Mouse (Mus musculus): ENCODE measurements around the gene Khk. TPM values are rescaled to one million over a fixed set of nuclear protein-coding genes. Genes with fewer than 3 reads are reported as not detected.

The Khk gene
- polyA plus RNA-seq, 1 experiment from 2014 or later, result 9.2 TPM

DNA sequence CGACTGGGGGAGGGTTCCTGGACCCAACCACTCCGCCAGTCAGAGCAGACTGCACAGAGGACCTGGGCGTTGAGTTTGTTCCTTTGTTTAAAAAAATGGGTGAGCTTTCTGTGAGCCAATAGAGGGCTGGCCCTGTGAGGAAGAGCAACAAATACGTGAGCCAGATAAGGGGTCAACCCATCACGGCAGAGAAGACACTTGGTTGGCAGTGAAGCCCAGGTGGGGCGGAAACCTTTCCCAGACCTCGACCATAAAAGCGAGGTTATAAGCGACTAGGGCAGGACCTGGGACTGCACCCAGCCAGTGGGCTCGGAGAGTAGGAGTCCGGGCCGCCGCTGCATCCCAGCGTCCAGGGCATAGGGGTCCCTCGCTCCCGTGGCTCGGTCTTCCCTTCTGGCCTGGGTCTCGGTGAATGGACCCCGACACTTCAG lies 33.9 kb upstream of the Khk start:
- H3K9me3 ChIP-seq (replicated peaks; ENCODE audit: control insufficient read depth, low read length), result no peaks in the 10 kb centered on the region
- peak; percentile 82 for DNase-seq (ENCODE audit: low spot score)
- no peaks in the 10 kb centered on the region for H3K27me3 ChIP-seq (ENCODE audit: control insufficient read depth, insufficient read depth, low read length)
- peak overlapping the region; percentile 85 for H3K27ac ChIP-seq (replicated peaks; ENCODE audit: low read depth, low read length)
- no peaks in the 10 kb centered on the region; the same call in 1 of the 2 replicates for H3K36me3 ChIP-seq (replicated peaks; ENCODE audit: control insufficient read depth, insufficient read depth, low read depth, low read length)
- peak overlapping the region; percentile 70 for H3K4me3 ChIP-seq (ENCODE audit: low read depth, low read length)
- peak overlapping the region; percentile 85 for H3K4me2 ChIP-seq (ENCODE audit: low read depth, low read length)
- H3K9ac ChIP-seq (replicated peaks; ENCODE audit: low read length), result peak overlapping the region; percentile 60
- under 1% methylated on average over 19 of the region's 19 CpGs for WGBS
- peaks cover 2% of the 10 kb centered on the region; the same call in 1 of the 2 replicates for H3K4me1 ChIP-seq (ENCODE audit: control insufficient read depth, insufficient read depth, low read length)
- peak; percentile 61 for ATAC-seq (replicated peaks; ENCODE audit: insufficient number of reproducible peaks, low FRiP score, low TSS enrichment, low read depth)

- ATAC-seq (replicated peaks; ENCODE audit: insufficient number of reproducible peaks, low FRiP score, low TSS enrichment, low read depth), result peak; percentile 83
Measured at GRCm38 (mm10) chr5:30887858-30888336, 33.3 kb upstream of the Khk start.

GRCm38 (mm10) chr5:30888337-30889087 lies 32.7 kb upstream of the Khk start, which contains the start of gene Agbl5:
TSS of gene Agbl5 (plus strand) at chr5:30888694.
- Histone ChIP-seq H3K36me3 (replicated peaks; ENCODE audit: control insufficient read depth, insufficient read depth, low read depth, low read length) (no peaks in the 10 kb centered on the region; the same call in 1 of the 2 replicates), H3K9me3 (replicated peaks; ENCODE audit: control insufficient read depth, low read length) (no peaks in the 10 kb centered on the region), H3K4me3 (ENCODE audit: low read depth, low read length) (peak within 1 kb of the TSS; percentile 70), H3K4me1 (ENCODE audit: control insufficient read depth, insufficient read depth, low read length) (peaks cover 2% of the 10 kb centered on the region; the same call in 1 of the 2 replicates), H3K4me2 (ENCODE audit: low read depth, low read length) (peak within 1 kb of the TSS; percentile 85), H3K27me3 (ENCODE audit: control insufficient read depth, insufficient read depth, low read length) (no peaks in the 10 kb centered on the region), H3K27ac (replicated peaks; ENCODE audit: low read depth, low read length) (peak within 1 kb of the TSS; percentile 92), H3K9ac (replicated peaks; ENCODE audit: low read length) (peak within 1 kb of the TSS; percentile 85)
- under 1% methylated on average over 42 of the region's 42 CpGs for WGBS
- DNase-seq (ENCODE audit: low spot score), result peak; percentile 95
- ATAC-seq (replicated peaks; ENCODE audit: insufficient number of reproducible peaks, low FRiP score, low TSS enrichment, low read depth), result peak; percentile 90

More at GRCm38 (mm10) chr5:30887858-30888336, 33.3 kb upstream of the Khk start:
- Histone ChIP-seq H3K4me2 (ENCODE audit: low read depth, low read length) (peak overlapping the region; percentile 85), H3K27ac (replicated peaks; ENCODE audit: low read depth, low read length) (peak overlapping the region; percentile 92), H3K4me3 (ENCODE audit: low read depth, low read length) (peak overlapping the region; percentile 70), H3K9ac (replicated peaks; ENCODE audit: low read length) (peak overlapping the region; percentile 60), H3K9me3 (replicated peaks; ENCODE audit: control insufficient read depth, low read length) (no peaks in the 10 kb centered on the region), H3K4me1 (ENCODE audit: control insufficient read depth, insufficient read depth, low read length) (peaks cover 2% of the 10 kb centered on the region; the same call in 1 of the 2 replicates), H3K36me3 (replicated peaks; ENCODE audit: control insufficient read depth, insufficient read depth, low read depth, low read length) (no peaks in the 10 kb centered on the region; the same call in 1 of the 2 replicates), H3K27me3 (ENCODE audit: control insufficient read depth, insufficient read depth, low read length) (no peaks in the 10 kb centered on the region)
- peak; percentile 98 for DNase-seq (ENCODE audit: low spot score)
- under 1% methylated on average over 28 of the region's 28 CpGs for WGBS

GRCm38 (mm10) chr5:30889088-30889754 lies 32.0 kb upstream of the Khk start:
- no peaks in the 10 kb centered on the region for H3K27me3 ChIP-seq (ENCODE audit: control insufficient read depth, insufficient read depth, low read length)
- H3K27ac ChIP-seq (replicated peaks; ENCODE audit: low read depth, low read length), result peak overlapping the region; percentile 92
- no peaks in the 10 kb centered on the region; the same call in 1 of the 2 replicates for H3K36me3 ChIP-seq (replicated peaks; ENCODE audit: control insufficient read depth, insufficient read depth, low read depth, low read length)
- H3K9ac ChIP-seq (replicated peaks; ENCODE audit: low read length), result peak overlapping the region; percentile 85
- peak overlapping the region; percentile 85 for H3K4me2 ChIP-seq (ENCODE audit: low read depth, low read length)
- H3K9me3 ChIP-seq (replicated peaks; ENCODE audit: control insufficient read depth, low read length), result no peaks in the 10 kb centered on the region
- DNase-seq (ENCODE audit: low spot score) (peak; percentile 78), ATAC-seq (replicated peaks; ENCODE audit: insufficient number of reproducible peaks, low FRiP score, low TSS enrichment, low read depth) (peak; percentile 9)
- H3K4me1 ChIP-seq (ENCODE audit: control insufficient read depth, insufficient read depth, low read length), result peaks cover 2% of the 10 kb centered on the region; the same call in 1 of the 2 replicates
- H3K4me3 ChIP-seq (ENCODE audit: low read depth, low read length), result peak overlapping the region; percentile 70
- 2% methylated on average over 35 of the region's 42 CpGs for whole genome bisulfite sequencing

- Histone ChIP-seq H3K9me3 (replicated peaks; ENCODE audit: control insufficient read depth, low read length) (no peaks in the 10 kb centered on the region), H3K27ac (replicated peaks; ENCODE audit: low read depth, low read length) (peak overlapping the region; percentile 38; the same call in 1 of the 2 replicates), H3K4me2 (ENCODE audit: low read depth, low read length) (peak overlapping the region; percentile 85), H3K4me1 (ENCODE audit: control insufficient read depth, insufficient read depth, low read length) (peaks cover 2% of the 10 kb centered on the region; the same call in 1 of the 2 replicates), H3K9ac (replicated peaks; ENCODE audit: low read length) (peak overlapping the region; percentile 85), H3K4me3 (ENCODE audit: low read depth, low read length) (peak overlapping the region; percentile 70; the same call in 1 of the 2 replicates), H3K27me3 (ENCODE audit: control insufficient read depth, insufficient read depth, low read length) (no peaks in the 10 kb centered on the region), H3K36me3 (replicated peaks; ENCODE audit: control insufficient read depth, insufficient read depth, low read depth, low read length) (peaks cover under 1% of the 10 kb centered on the region)
- ATAC-seq (replicated peaks; ENCODE audit: insufficient number of reproducible peaks, low FRiP score, low TSS enrichment, low read depth) (no peak), DNase-seq (ENCODE audit: low spot score) (no peak)
- 75% methylated on average over 7 of the region's 7 CpGs for WGBS
Measured at GRCm38 (mm10) chr5:30890375-30890774, 30.9 kb upstream of the Khk start.

GRCm38 (mm10) chr5:30901860-30902259 lies 19.4 kb upstream of the Khk start:
- Histone ChIP-seq H3K27ac (replicated peaks; ENCODE audit: low read depth, low read length) (no peak overlapping the region), H3K36me3 (replicated peaks; ENCODE audit: control insufficient read depth, insufficient read depth, low read depth, low read length) (peaks cover 6% of the 10 kb centered on the region), H3K9me3 (replicated peaks; ENCODE audit: control insufficient read depth, low read length) (no peaks in the 10 kb centered on the region), H3K4me2 (ENCODE audit: low read depth, low read length) (no peak overlapping the region), H3K27me3 (ENCODE audit: control insufficient read depth, insufficient read depth, low read length) (no peaks in the 10 kb centered on the region), H3K9ac (replicated peaks; ENCODE audit: low read length) (no peak overlapping the region), H3K4me3 (ENCODE audit: low read depth, low read length) (no peak overlapping the region), H3K4me1 (ENCODE audit: control insufficient read depth, insufficient read depth, low read length) (peaks cover 4% of the 10 kb centered on the region)
- DNase-seq (ENCODE audit: low spot score), result no peak
- WGBS, result 94% methylated on average over 5 of the region's 5 CpGs
- no peak for ATAC-seq (replicated peaks; ENCODE audit: insufficient number of reproducible peaks, low FRiP score, low TSS enrichment, low read depth)

GRCm38 (mm10) chr5:30907413-30908059 lies 13.7 kb upstream of the Khk start, which contains the start of gene Ost4:
TSS of gene Ost4 (minus strand) at chr5:30907788.
- DNase-seq (ENCODE audit: low spot score) (peak; percentile 98), ATAC-seq (replicated peaks; ENCODE audit: insufficient number of reproducible peaks, low FRiP score, low TSS enrichment, low read depth) (peak; percentile 95)
- Histone ChIP-seq H3K4me1 (ENCODE audit: control insufficient read depth, insufficient read depth, low read length) (peaks cover 13% of the 10 kb centered on the region), H3K4me3 (ENCODE audit: low read depth, low read length) (peak within 1 kb of the TSS; percentile 66), H3K27ac (replicated peaks; ENCODE audit: low read depth, low read length) (peak within 1 kb of the TSS; percentile 87), H3K9ac (replicated peaks; ENCODE audit: low read length) (peak within 1 kb of the TSS; percentile 81), H3K36me3 (replicated peaks; ENCODE audit: control insufficient read depth, insufficient read depth, low read depth, low read length) (peaks cover 6% of the 10 kb centered on the region; the same call in 1 of the 2 replicates), H3K27me3 (ENCODE audit: control insufficient read depth, insufficient read depth, low read length) (no peaks in the 10 kb centered on the region), H3K9me3 (replicated peaks; ENCODE audit: control insufficient read depth, low read length) (no peaks in the 10 kb centered on the region), H3K4me2 (ENCODE audit: low read depth, low read length) (peak within 1 kb of the TSS; percentile 92)
- under 1% methylated on average over 58 of the region's 58 CpGs for WGBS

Measured in embryonic facial prominence, embryonic 11.5 days (tissue).